Mouse (Mus musculus) C2C12 (cell line): ENCODE data around the gene Cd80.

Experiments
- CTCF ChIP-seq: IDR thresholded peaks from one replicate; pipeline ENCODE4 v1.5.1; 2011; ENCODE audit not compliant: control insufficient read depth, insufficient read depth, insufficient read length
- MAX ChIP-seq: IDR thresholded peaks from one replicate; pipeline ENCODE4 v1.6.1; 2011; ENCODE audit warnings: mild to moderate bottlenecking, control low read depth
- MYOD1 ChIP-seq: IDR thresholded peaks from one replicate; pipeline ENCODE4 v1.6.1; 2011; ENCODE audit warnings: low read depth; ENCODE audit not compliant: control insufficient read depth, insufficient read length
- MYOG ChIP-seq: IDR thresholded peaks from one replicate; pipeline ENCODE4 v1.6.1; 2011; ENCODE audit not compliant: control insufficient read depth, insufficient read length; ENCODE audit errors: extremely low read depth
- USF1 ChIP-seq: IDR thresholded peaks from one replicate; pipeline ENCODE4 v1.6.1; 2011; ENCODE audit warnings: low read depth, mild to moderate bottlenecking, control low read depth, moderate library complexity

- no peak for TF ChIP-seq MAX
- no peak for TF ChIP-seq CTCF
- no peak for TF ChIP-seq USF1
- TF ChIP-seq MYOG = no peak
- TF ChIP-seq MYOD1 = no peak
These were observed 70.9 kb downstream of the Cd80 start for GRCm38 (mm10) chr16:38526264-38526663.
